Mouse (Mus musculus): Measurements from ENCODE around the gene Slc16a1.

Slc16a1 gene

DNA sequence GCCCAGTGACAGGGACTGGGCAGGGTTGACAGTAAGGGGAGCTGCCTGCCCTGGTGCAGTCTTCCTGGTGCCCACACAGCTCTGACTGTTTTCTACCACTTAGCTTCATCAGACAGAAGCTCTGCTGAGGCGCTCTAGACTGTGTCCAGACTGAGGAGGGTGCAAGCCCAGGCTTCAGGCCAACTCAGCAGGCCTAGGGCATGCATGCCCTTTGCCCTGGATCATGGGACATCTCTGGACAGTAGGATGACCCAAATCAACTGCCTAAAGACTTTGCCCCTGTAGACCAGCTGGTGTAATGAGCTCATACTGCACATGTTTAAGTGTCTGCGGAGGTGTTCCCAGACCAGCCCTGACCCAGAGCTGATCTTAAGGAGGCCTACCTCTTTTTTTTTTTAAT lies 39.3 kb downstream of the Slc16a1 start:
- no peak for DNase-seq

GRCm38 (mm10) chr3:104678826-104679225 lies 40.4 kb downstream of the Slc16a1 start:
- DNase-seq = no peak

- no peak for DNase-seq
Observed at GRCm38 (mm10) chr3:104682671-104683504, 44.4 kb downstream of the Slc16a1 start.

GRCm38 (mm10) chr3:104700751-104701335 lies 62.4 kb downstream of the Slc16a1 start:
- peak; percentile 94 for DNase-seq

GRCm38 (mm10) chr3:104701761-104702160 lies 63.3 kb downstream of the Slc16a1 start:
- no peak for DNase-seq

DNA sequence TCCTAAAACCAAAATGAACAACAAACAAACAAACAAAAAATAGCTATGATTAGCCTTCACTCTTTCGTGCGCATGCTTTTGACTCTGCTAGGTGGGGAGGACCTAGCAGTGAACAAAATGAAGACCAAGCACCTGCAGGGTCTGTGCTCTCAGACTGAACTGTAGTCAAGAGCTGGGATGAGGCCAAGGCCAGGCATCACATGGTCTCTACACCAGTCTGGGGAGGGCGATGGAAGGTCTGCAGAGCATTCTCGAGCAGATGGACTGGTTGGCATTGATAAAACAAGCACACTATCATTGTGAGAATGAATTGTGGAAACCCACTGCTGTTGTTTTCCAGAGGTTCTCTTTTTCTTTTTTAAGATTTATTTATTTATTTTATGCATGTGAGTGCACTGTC lies 65.5 kb downstream of the Slc16a1 start:
- DNase-seq = no peak

GRCm38 (mm10) chr3:104706446-104706845 lies 68.0 kb downstream of the Slc16a1 start:
- peak; percentile 64 for DNase-seq

- peak; percentile 78 for DNase-seq
Observed at GRCm38 (mm10) chr3:104706951-104707771, 68.7 kb downstream of the Slc16a1 start.

DNA sequence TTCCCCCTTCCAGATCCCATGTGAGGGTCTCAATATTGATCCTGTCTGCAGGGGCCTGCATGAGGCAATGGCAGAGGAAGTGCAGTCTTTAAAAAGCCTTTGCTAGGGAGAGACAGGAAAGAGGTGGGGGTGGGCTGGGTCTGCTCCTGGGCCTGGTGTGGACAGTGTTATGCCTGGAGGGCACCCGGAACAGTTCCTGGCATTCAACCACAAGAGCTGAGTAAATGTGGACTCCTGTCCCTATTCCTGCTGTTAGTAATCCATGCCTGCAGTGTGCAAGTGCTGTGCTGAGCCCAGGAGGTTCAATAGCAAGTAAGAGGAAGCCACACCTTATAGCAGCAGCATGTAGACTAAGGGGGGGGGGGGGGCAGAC lies 69.3 kb downstream of the Slc16a1 start:
- peak; percentile 40 for DNase-seq

Measured in heart, adult 11 months (tissue).